In genomic region chr5:25188802-25189201, GRCm38 (mm10) we compare ENCODE assay signal across 10 mouse cellular contexts. TPM values are rescaled to one million over a fixed set of nuclear protein-coding genes. Genes with fewer than 3 reads are reported as not detected.
DNase-seq lines count a peak whose midpoint lies in the region; ATAC-seq and TF ChIP-seq lines count a peak whose summit lies in the region.
"Had no signal": no experiment of that assay in that cellular context is flagged by ENCODE, and none has a peak within 500 bp of the region (broad histone marks: within the 10 kb centered on the region; RNA-seq: fewer than 3 reads in every experiment).

No protein-coding gene starts in this region.

- 43% methylated on average over 1 of the region's 1 CpGs for WGBS in kidney, embryonic 16.5 days
- WGBS in forebrain, embryonic 11.5 days = 31% methylated on average over 1 of the region's 1 CpGs

- no peak overlapping the region for H3K4me2 ChIP-seq in kidney, embryonic 16.5 days (replicated peaks; ENCODE audit: low read depth, low read length)
- no peak overlapping the region for H3K4me2 ChIP-seq in forebrain, embryonic 11.5 days (ENCODE audit: low read depth, low read length, severe bottlenecking)
- H3K4me2 ChIP-seq: embryonic facial prominence, embryonic 12.5 days; limb, embryonic 15.5 days had no signal

- H3K4me1 ChIP-seq in kidney, embryonic 16.5 days (ENCODE audit: insufficient read depth, low read length) = no peaks in the 10 kb centered on the region
- H3K4me1 ChIP-seq in E14TG2a.4 (replicated peaks; ENCODE audit: low read depth, low read length) = peaks cover 6% of the 10 kb centered on the region
- no peaks in the 10 kb centered on the region for H3K4me1 ChIP-seq in forebrain, embryonic 11.5 days (replicated peaks; ENCODE audit: control insufficient read depth, insufficient read depth, low read length)
- H3K4me1 ChIP-seq: limb, embryonic 15.5 days had no signal

- DNase-seq in kidney, adult 11 months = peak; percentile 77
- peak; percentile 50 for DNase-seq in adrenal gland, postnatal 14 days
- peak; percentile 71 for DNase-seq in kidney, postnatal 10 days
- peak; percentile 51 for DNase-seq in thymus, postnatal 4 days
- DNase-seq in forebrain, embryonic 11.5 days (ENCODE audit: low spot score) = no peak

- H3K27me3 ChIP-seq in kidney, embryonic 16.5 days (ENCODE audit: insufficient read depth, low read length) = no peaks in the 10 kb centered on the region
- H3K27me3 ChIP-seq in E14TG2a.4 (ENCODE audit: insufficient read depth, low read length) = no peaks in the 10 kb centered on the region
- no peaks in the 10 kb centered on the region for H3K27me3 ChIP-seq in forebrain, embryonic 11.5 days (ENCODE audit: control insufficient read depth, insufficient read depth, low read length)
- H3K27me3 ChIP-seq: embryonic facial prominence, embryonic 12.5 days; limb, embryonic 15.5 days had no signal

- H3K4me3 ChIP-seq in kidney, embryonic 16.5 days (ENCODE audit: low read length) = no peak overlapping the region
- no peak overlapping the region for H3K4me3 ChIP-seq in E14TG2a.4 (replicated peaks; ENCODE audit: low read length)
- H3K4me3 ChIP-seq in forebrain, embryonic 11.5 days (ENCODE audit: low read depth, low read length) = no peak overlapping the region
- H3K4me3 ChIP-seq: embryonic facial prominence, embryonic 12.5 days; limb, embryonic 15.5 days had no signal

- H3K9ac ChIP-seq in kidney, embryonic 16.5 days (replicated peaks; ENCODE audit: low read length) = no peak overlapping the region
- no peak overlapping the region for H3K9ac ChIP-seq in forebrain, embryonic 11.5 days (ENCODE audit: low read length)
- H3K9ac ChIP-seq: embryonic facial prominence, embryonic 12.5 days; limb, embryonic 15.5 days had no signal

- ATAC-seq in kidney, embryonic 16.5 days (ENCODE audit: low FRiP score, low TSS enrichment) = no peak
- ATAC-seq in inflammation-experienced regulatory T-cells, adult 6 months = no peak
- no peak for ATAC-seq in forebrain, embryonic 11.5 days (replicated peaks; ENCODE audit: low FRiP score)

- H3K36me3 ChIP-seq in kidney, embryonic 16.5 days (ENCODE audit: insufficient read depth, low read length) = no peaks in the 10 kb centered on the region
- H3K36me3 ChIP-seq in E14TG2a.4 (ENCODE audit: insufficient read depth, low read length) = no peaks in the 10 kb centered on the region
- H3K36me3 ChIP-seq in forebrain, embryonic 11.5 days (ENCODE audit: control insufficient read depth, insufficient read depth, low read length) = no peaks in the 10 kb centered on the region
- H3K36me3 ChIP-seq: embryonic facial prominence, embryonic 12.5 days; limb, embryonic 15.5 days had no signal

- H3K9me3 ChIP-seq in kidney, embryonic 16.5 days (ENCODE audit: low read length) = no peaks in the 10 kb centered on the region
- no peaks in the 10 kb centered on the region for H3K9me3 ChIP-seq in E14TG2a.4 (ENCODE audit: low read length)
- no peaks in the 10 kb centered on the region for H3K9me3 ChIP-seq in forebrain, embryonic 11.5 days (ENCODE audit: control insufficient read depth, low read length)
- H3K9me3 ChIP-seq: embryonic facial prominence, embryonic 12.5 days; limb, embryonic 15.5 days had no signal

- no peak overlapping the region for H3K27ac ChIP-seq in kidney, embryonic 16.5 days (ENCODE audit: low read length)
- H3K27ac ChIP-seq in forebrain, embryonic 11.5 days (ENCODE audit: low read depth, low read length) = no peak overlapping the region
- H3K27ac ChIP-seq: embryonic facial prominence, embryonic 12.5 days; limb, embryonic 15.5 days had no signal

- peak; percentile 31 for TF ChIP-seq CTCF in E14TG2a.4 (conservative IDR thresholded peaks at IDR 0.05; ENCODE audit: low read length)

RNA-seq across cellular contexts. Expression of gene Galntl5, which starts 7.5 kb away (rescaled TPM):
- polyA plus RNA-seq in kidney, embryonic 16.5 days (2015; fragmentation: Nextera tagmentation; extraction: Ambion mirVana) = not detected in 2 replicates
- not detected in 2 replicates for total RNA-seq in adrenal gland, postnatal 14 days (2021)
- not detected for polyA plus RNA-seq in inflammation-experienced regulatory T-cells, adult 6 months (2017; shearing (Covaris generic))
- polyA plus RNA-seq in forebrain, embryonic 11.5 days (2014; fragmentation: Nextera tagmentation; extraction: Ambion mirVana) = not detected in 2 replicates
- polyA plus RNA-seq: embryonic facial prominence, embryonic 12.5 days; limb, embryonic 15.5 days had no signal

RNA-seq across cellular contexts. Expression of gene Galnt11, which starts 32.9 kb away (rescaled TPM):
- polyA plus RNA-seq in kidney, embryonic 16.5 days (2015; fragmentation: Nextera tagmentation; extraction: Ambion mirVana) = 107 and 123 TPM in 2 replicates
- total RNA-seq in adrenal gland, postnatal 14 days (2021) = 38.1 and 41.5 TPM in 2 replicates
- polyA plus RNA-seq in inflammation-experienced regulatory T-cells, adult 6 months (2017; shearing (Covaris generic)) = 1 to 10 TPM; 4.4 to 8.1 (median 6.0) TPM
- 37.0 and 37.3 TPM in 2 replicates for polyA plus RNA-seq in forebrain, embryonic 11.5 days (2014; fragmentation: Nextera tagmentation; extraction: Ambion mirVana)

RNA-seq across cellular contexts. Expression of gene E130116L18Rik, which starts 34.2 kb away (rescaled TPM):
- polyA plus RNA-seq in kidney, embryonic 16.5 days (2015; fragmentation: Nextera tagmentation; extraction: Ambion mirVana) = not detected in 2 replicates
- not detected in 2 replicates for total RNA-seq in adrenal gland, postnatal 14 days (2021)
- polyA plus RNA-seq in inflammation-experienced regulatory T-cells, adult 6 months (2017; shearing (Covaris generic)) = not detected
- polyA plus RNA-seq in forebrain, embryonic 11.5 days (2014; fragmentation: Nextera tagmentation; extraction: Ambion mirVana) = not detected in 2 replicates
- polyA plus RNA-seq: embryonic facial prominence, embryonic 12.5 days; limb, embryonic 15.5 days had no signal
